Mouse (Mus musculus) layer of hippocampus, postnatal 10 days (tissue): ENCODE results near the gene Colq. TPM values are rescaled to one million over a fixed set of nuclear protein-coding genes. Genes with fewer than 3 reads are reported as not detected.

Source experiments
- DNase-seq, 2 experiments: peaks; one replicate each; pipeline ENCODE4 v3.0.0; 2021; ENCODE audit warnings: low spot score in 2 of 2
- total RNA-seq, 2 experiments: library from RNA; stranded (reverse); gene quantifications; 2 replicates each; pipeline ENCODE4 v1.2.3; 2021

Colq gene
- total RNA-seq, 2 experiments from 2014 or later, result 0.23 to 0.33 TPM

GRCm38 (mm10) chr14:31575866-31576265 is 15.3 kb downstream of the Colq start:
- no peak for DNase-seq

GRCm38 (mm10) chr14:31574903-31575665 is 16.1 kb downstream of the Colq start:
- DNase-seq, result no peak

GRCm38 (mm10) chr14:31572561-31573175 is 18.5 kb downstream of the Colq start:
- DNase-seq, result peak in 1 of 2 experiments; percentile 33

GRCm38 (mm10) chr14:31571419-31571818 is 19.7 kb downstream of the Colq start:
- DNase-seq, result no peak

- no peak for DNase-seq
These were observed 20.8 kb downstream of the Colq start for GRCm38 (mm10) chr14:31570131-31570951.

GRCm38 (mm10) chr14:31569151-31569631 is 22.0 kb downstream of the Colq start:
- no peak for DNase-seq

- no peak for DNase-seq
These were observed 25.5 kb downstream of the Colq start for GRCm38 (mm10) chr14:31565478-31566212.

- DNase-seq, result no peak
These were observed 26.5 kb downstream of the Colq start for GRCm38 (mm10) chr14:31564452-31565179.

- DNase-seq, result no peak
These were observed 30.3 kb downstream of the Colq start for GRCm38 (mm10) chr14:31560886-31561285.

- DNase-seq, result no peak
These were observed 31.9 kb downstream of the Colq start for GRCm38 (mm10) chr14:31559216-31559615.

- DNase-seq, result no peak
These were observed 33.4 kb downstream of the Colq start for GRCm38 (mm10) chr14:31557784-31558183.

- no peak for DNase-seq
These were observed 33.9 kb downstream of the Colq start for GRCm38 (mm10) chr14:31557273-31557672.

GRCm38 (mm10) chr14:31556526-31557260 is 34.5 kb downstream of the Colq start:
- DNase-seq, result no peak

GRCm38 (mm10) chr14:31555963-31556434 is 35.1 kb downstream of the Colq start:
- DNase-seq, result no peak

GRCm38 (mm10) chr14:31555021-31555420 is 36.1 kb downstream of the Colq start:
- DNase-seq, result no peak

GRCm38 (mm10) chr14:31543885-31544442 is 47.2 kb downstream of the Colq start:
- no peak for DNase-seq

- no peak for DNase-seq
These were observed 53.8 kb downstream of the Colq start for GRCm38 (mm10) chr14:31537298-31537697.

- DNase-seq, result no peak
These were observed 58.5 kb downstream of the Colq start for GRCm38 (mm10) chr14:31532656-31533055.

- DNase-seq, result no peak
These were observed 59.5 kb downstream of the Colq start for GRCm38 (mm10) chr14:31531506-31532148.
